Mouse (Mus musculus) frontal cortex, postnatal 10 days (tissue): ENCODE results near the gene Tcl1b4.
"Not testable (repeated sequence)": the region's sequence is repeated elsewhere in the genome, so short reads cannot be mapped to it uniquely, and the experiment has no call there.

ENCODE experiments used
- DNase-seq, 2 experiments: peaks; one replicate each; pipeline ENCODE4 v3.0.0; 2022; ENCODE audit warnings: low spot score in 2 of 2, mixed read lengths in 1 of 2

The Tcl1b4 gene

DNA sequence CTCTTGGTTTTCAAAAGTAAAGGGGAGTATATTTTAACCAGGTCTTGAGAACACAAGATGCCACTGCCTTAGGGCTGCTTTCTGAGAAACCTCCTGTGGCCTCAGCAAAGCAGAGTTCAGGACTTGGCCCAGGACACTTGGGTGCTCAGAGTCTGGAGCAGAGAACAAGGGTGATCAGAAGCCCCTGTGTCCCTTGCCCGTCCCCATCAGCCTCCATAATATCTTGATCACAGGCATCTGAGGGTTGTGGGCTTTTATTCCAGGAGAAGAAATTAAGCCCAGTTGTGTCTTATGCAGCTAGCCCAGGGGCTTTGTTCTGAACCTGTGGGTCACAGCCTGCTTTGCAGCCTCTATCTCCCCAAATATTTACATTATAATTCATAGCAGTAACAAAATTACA is at the start of gene Tcl1b4:
Tcl1b4 (plus strand) TSS at position 301 of the 400 bp plus-strand sequence.
- DNase-seq = not testable (repeated sequence)

GRCm38 (mm10) chr12:105155286-105155685 is 46.5 kb upstream of the Tcl1b4 start:
- DNase-seq = not testable (repeated sequence)

DNA sequence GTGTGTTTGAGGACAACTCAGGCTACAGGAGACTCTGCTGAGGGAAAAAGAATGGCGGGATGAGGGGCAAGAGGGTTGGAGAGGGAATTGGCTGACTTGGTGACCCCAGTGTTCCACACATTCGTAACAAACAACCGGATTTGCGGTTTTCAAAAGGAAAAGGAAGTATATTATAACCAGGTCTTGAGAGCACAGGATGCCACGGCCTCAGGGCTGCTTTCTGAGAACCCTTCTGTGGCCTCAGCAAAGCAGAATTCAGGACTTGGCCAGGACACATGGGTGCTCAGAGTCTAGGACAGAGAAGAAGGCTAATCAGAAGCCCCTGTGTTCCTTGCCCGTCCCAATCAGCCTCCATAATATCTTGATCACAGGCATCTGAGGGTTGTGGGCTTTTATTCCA is 42.9 kb upstream of the Tcl1b4 start:
- no peak for DNase-seq

GRCm38 (mm10) chr12:105159390-105159789 is 42.4 kb upstream of the Tcl1b4 start, which contains the start of gene Tcl1b1:
TSS of gene Tcl1b1 (plus strand) at chr12:105159690.
- DNase-seq = no peak

- no peak for DNase-seq
Observed at GRCm38 (mm10) chr12:105166734-105167133, 35.0 kb upstream of the Tcl1b4 start.

DNA sequence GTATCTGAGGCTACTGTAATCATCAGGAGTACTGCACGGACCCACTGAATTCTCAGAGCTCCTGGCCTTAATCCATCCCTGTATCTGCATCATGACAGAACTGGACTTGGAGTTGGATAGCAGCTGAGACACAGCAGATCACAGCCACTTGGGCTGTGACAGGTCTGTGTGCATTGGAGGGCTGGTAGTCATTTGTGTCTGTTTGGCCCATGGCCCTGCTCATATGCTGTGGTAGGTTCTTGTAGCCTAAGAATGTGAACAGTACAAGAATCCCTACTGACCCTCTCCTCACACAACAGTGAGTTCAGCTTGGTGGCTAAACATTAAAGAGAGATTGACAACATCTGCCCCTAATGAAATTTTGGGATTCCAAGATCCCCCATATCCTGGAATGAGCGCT is 28.4 kb upstream of the Tcl1b4 start:
- no peak for DNase-seq

DNA sequence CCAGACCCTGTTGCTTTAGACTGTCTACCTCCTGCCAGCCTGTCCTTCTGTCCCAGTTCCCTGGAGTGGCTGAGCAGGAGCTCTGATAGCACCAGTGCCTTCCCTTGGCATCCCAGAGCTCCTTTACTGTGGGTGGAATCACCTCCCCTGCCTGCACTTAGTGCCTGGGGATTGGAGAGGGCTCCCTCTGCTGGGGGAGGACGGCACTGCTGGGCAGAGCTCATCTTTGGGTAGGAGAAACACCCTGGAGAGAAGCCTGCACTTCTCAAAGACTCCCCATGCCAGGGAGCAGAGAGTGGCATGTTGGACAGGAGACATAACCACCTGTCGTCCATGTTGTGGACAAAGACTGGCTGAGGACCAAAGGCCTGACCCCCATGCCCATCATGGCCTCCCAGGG is 27.4 kb upstream of the Tcl1b4 start:
- DNase-seq = peak in 1 of 2 experiments; percentile 33

DNA sequence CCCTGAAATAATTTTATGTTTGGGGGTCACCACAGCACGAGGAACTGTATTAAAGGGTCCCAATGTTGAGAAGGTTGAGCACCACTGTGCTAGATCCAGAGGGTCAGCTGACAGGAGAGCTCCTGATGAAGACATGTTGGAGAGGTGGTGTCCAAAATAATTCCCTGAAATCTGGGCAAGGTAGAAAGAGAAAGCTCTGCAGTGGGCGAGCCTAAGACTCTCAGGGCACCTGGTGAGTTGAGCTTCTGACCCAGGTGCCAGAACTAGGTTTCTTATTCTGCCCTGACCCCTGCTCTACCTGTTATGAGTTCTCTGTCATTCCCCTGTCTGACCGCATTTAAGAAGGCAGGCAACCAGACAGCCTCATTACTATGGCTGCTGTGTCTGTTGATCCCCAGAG is 25.7 kb upstream of the Tcl1b4 start, which contains the start of gene Tcl1b5:
Tcl1b5 (plus strand) TSS at position 301 of the 400 bp plus-strand sequence.
- DNase-seq = not testable (repeated sequence)

GRCm38 (mm10) chr12:105181040-105181644 is 20.6 kb upstream of the Tcl1b4 start:
- not testable (repeated sequence) for DNase-seq

DNA sequence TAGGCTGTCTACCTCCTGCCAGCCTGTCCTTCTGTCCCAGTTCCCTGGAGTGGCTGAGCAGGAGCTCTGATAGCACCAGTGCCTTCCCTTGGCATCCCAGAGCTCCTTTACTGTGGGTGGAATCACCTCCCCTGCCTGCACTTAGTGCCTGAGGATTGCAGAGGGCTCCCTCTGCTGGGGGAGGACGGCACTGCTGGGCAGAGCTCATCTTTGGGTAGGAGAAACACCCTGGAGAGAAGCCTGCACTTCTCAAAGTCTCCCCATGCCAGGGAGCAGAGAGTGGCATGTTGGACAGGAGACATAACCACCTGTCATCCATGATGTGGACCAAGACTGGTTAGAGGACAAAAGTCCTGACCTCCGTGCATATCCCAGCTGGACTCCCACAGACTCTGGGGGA is 12.8 kb upstream of the Tcl1b4 start:
- DNase-seq = not testable (repeated sequence)

- not testable (repeated sequence) for DNase-seq
Observed at GRCm38 (mm10) chr12:105190743-105191142, 11.0 kb upstream of the Tcl1b4 start, which contains the start of gene Tcl1b3. TSS of gene Tcl1b3 (plus strand) at chr12:105191043.

- not testable (repeated sequence) for DNase-seq
Observed at GRCm38 (mm10) chr12:105199684-105200497, 1.9 kb upstream of the Tcl1b4 start.

DNA sequence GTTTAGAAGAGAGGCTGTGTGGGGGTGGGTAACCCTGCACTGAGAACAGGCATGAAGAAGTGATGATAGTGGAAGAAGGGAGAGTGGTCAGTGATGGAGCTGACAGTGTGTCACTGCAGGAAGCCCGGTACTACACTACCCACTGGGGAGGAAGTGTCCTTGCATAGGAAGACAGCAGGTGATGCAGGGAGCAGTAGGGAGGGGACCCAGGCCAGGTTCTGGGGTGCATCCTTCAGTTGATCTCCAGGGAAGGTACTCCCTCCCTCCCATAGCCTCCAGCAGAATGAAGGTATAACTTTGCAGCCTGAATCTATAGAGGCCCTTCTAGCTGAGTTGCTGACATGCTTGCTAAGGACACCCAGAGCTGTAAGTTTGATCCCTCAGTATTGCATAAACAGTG is 5.3 kb downstream of the Tcl1b4 start:
- DNase-seq = no peak

DNA sequence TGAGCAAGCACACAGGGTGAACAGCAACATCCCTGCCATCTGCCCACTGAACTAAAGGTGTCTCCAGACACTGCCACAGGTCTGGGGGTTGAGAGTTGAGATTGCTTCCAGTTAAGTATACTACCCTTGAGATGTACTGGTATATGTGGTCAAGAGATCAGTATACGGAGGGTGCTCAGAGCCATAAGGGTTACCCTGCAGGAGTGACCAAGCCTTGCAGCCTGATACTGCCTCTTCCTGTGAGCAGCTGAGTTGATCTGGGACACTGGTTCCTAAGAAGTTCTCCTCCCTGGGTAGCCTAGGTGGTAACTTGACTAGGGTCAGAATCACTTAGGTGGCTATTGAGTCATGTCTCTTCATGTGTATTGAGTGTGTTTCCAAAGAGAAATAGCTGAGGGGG is 6.7 kb downstream of the Tcl1b4 start:
- DNase-seq = no peak

DNA sequence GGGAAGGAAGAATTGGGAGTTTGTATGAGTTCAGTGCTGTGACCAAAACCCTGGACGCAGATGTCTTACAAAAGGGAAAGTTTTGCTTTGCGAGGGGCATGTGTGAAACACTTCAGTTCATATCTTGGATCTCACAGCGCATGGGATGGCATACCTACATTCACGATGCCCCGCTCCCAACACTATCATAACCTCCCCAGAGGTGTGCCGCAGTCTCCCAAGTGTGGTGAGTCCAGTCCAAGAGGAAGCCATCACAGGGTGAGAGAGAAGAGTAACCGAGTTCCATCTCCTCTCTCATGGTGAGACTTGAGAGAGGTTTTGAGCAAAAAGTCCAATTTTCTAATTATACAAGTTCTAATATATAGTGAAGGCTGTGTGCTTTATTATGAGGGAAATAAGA is 7.5 kb downstream of the Tcl1b4 start:
- no peak for DNase-seq

- DNase-seq = no peak
Observed at GRCm38 (mm10) chr12:105217101-105217760, 15.5 kb downstream of the Tcl1b4 start.

- DNase-seq = no peak
Observed at GRCm38 (mm10) chr12:105222601-105223319, 21.0 kb downstream of the Tcl1b4 start, which contains the start of gene Tcl1. TSS of gene Tcl1 (minus strand) at chr12:105222793.

DNA sequence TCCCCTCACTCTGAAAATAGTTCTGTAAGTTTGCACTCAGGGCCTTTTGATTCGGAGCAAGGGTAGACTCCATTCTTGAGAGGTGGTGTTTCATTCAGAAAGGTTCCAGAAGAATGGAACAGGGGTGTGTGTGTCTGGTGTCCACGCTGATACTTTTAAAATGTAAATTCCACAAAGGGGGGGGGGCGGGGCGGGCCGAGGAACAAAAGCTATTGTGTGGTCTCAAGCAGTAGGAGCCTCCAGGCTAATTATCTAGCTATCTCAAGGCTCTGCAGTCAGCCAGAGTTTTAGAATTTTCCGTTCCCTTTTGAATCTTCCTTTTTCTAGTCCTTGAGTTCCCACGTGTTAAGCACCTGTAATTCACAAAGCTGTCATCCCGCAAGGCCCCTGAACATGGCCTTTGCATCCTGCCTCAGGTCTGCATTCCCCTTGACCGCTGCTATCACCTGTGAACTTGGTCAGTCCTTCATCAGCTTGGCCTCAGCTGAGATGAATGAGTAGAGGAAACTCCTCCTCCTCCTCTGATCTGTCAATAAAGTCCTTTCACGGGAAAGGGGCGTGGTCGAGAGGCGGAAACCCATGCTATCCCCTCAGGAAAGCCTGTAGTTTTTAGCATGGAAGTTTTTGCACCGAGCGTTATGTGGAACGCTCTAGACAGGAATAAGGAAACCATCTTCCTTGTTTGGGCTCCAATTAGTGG is 23.0 kb downstream of the Tcl1b4 start:
- DNase-seq = no peak

- no peak for DNase-seq
Observed at GRCm38 (mm10) chr12:105234362-105234761, 32.6 kb downstream of the Tcl1b4 start.

DNA sequence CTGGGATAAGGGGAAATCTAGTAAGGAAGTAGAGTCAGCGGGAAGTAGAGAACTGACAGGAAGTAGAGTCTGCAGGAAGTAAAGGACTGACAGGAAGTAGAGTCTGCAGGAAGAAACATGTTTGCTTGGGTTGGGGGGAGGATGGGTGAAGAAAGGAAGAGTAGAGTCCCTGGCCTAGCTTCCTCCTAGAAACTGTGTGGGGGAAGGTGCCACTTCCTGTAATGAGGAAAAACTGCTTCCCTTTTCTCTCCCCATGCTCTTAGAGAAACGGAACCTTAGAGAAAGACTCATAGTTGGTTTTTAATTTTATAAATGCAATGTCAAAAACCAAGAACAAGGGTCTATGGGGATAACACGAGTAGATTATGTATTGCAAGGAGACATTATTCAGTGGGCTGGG is 33.3 kb downstream of the Tcl1b4 start:
- no peak for DNase-seq

DNA sequence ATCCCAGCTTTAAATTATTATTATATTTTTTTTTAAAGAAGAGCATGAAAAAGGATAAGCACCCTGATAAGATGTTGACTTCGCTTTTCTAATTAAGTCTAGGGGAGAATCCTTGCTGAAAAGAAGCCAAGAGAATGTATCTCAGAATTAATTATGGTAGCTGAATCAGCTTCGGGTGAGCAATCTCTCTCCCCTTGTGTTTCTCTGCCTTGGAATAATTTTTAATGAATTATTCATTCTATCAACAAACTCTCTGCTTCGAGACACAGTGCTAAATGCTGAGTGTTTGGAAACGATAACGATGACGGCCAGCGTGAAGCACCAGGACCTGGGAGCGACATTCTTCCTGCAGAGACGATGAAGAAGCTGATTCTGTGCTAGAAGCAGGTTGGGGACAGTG is 37.3 kb downstream of the Tcl1b4 start:
- DNase-seq = no peak
